Mouse (Mus musculus) bone marrow macrophage, adult 2 months (primary cell): ENCODE data around the gene Prpsap1.

Source experiments
- CTCF ChIP-seq: IDR thresholded peaks from 2 replicates; pipeline ENCODE4 v1.5.1; 2012; ENCODE audit warnings: low read depth, mild to moderate bottlenecking, low read length, moderate library complexity
- POLR2A ChIP-seq: IDR thresholded peaks from 2 replicates; pipeline ENCODE4 v1.6.1; 2012; ENCODE audit warnings: mild to moderate bottlenecking, low read depth, low read length, borderline replicate concordance

DNA sequence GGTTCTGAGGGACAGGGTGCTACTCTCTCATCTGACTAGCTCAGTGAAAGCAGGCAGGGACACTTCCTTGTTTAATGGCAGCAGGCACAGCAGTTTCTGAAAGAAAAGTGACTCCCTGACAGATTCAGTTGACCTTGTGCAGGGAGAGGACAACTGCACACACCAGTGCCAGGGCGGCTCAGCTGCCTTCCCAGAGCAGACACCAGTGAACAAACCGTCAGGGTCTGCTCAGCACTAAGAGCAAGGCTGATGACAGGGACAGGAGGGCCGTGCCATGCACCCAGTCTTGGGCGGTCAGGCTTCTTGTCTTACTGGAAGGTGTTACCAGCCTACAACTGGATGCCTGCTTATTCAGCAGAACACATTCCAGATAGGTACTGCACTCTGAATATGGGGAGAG lies 23.1 kb downstream of the Prpsap1 start:
- TF ChIP-seq CTCF = no peak
- TF ChIP-seq POLR2A = no peak
